Mouse (Mus musculus) limb, embryonic 11.5 days (tissue): ENCODE results near the gene Olfr374. TPM values are rescaled to one million over a fixed set of nuclear protein-coding genes. Genes with fewer than 3 reads are reported as not detected.

Source experiments
- ATAC-seq: fragments of 200-750 bp; cut with Nextera tagmentation; 2 replicates; pipeline ENCODE4 v1.8.0; 2017; ENCODE audit warnings: low read depth; ENCODE audit not compliant: insufficient number of reproducible peaks, low FRiP score, low TSS enrichment
- DNase-seq: peaks from one replicate; pipeline ENCODE4 v3.0.0-alpha.2; 2015; ENCODE audit warnings: low spot score
- H3K27ac ChIP-seq: fragments of 300-500 bp; sonication (generic); replicated peaks from 2 replicates; pipeline ENCODE4 v1.5.1; 2014; ENCODE audit warnings: low read depth, mild to moderate bottlenecking, low read length
- H3K27me3 ChIP-seq: fragments of 300-500 bp; sonication (generic); 2 replicates; pipeline ENCODE4 v1.6.1; 2014; ENCODE audit warnings: mild to moderate bottlenecking, low read length, mixed read lengths; ENCODE audit not compliant: control insufficient read depth, insufficient read depth
- H3K36me3 ChIP-seq: fragments of 300-500 bp; sonication (generic); 2 replicates; pipeline ENCODE4 v1.6.1; 2014; ENCODE audit warnings: mild to moderate bottlenecking, low read length, moderate library complexity, mixed read lengths; ENCODE audit not compliant: control insufficient read depth, insufficient read depth
- H3K4me1 ChIP-seq: fragments of 300-500 bp; sonication (generic); 2 replicates; pipeline ENCODE4 v1.6.1; 2014; ENCODE audit warnings: low read length, mixed read lengths; ENCODE audit not compliant: control insufficient read depth, insufficient read depth
- H3K4me2 ChIP-seq: fragments of 300-500 bp; sonication (generic); 2 replicates; pipeline ENCODE4 v1.6.1; 2014; ENCODE audit warnings: low read depth, mild to moderate bottlenecking, moderate library complexity; ENCODE audit not compliant: severe bottlenecking
- H3K4me3 ChIP-seq: fragments of 300-500 bp; sonication (generic); 2 replicates; pipeline ENCODE4 v1.5.1; 2014; ENCODE audit warnings: low read depth, low read length
- H3K9ac ChIP-seq: fragments of 300-500 bp; sonication (generic); 2 replicates; pipeline ENCODE4 v1.6.1; 2014; ENCODE audit warnings: mild to moderate bottlenecking, low read length
- H3K9me3 ChIP-seq: fragments of 300-500 bp; sonication (generic); 2 replicates; pipeline ENCODE4 v1.6.1; 2016; ENCODE audit warnings: low read length; ENCODE audit not compliant: control insufficient read depth
- WGBS: fragments of 180-500 bp; shearing (Covaris S2); extraction: QIAGEN DNeasy Blood & Tissue Kit; methylation state at CpG from one replicate; pipeline ENCODE4 v1.1.7; 2014; 5-methylcytosine and 5-hydroxymethylcytosine counted together
- polyA plus RNA-seq: library from polyadenylated mRNA; unstranded; fragments of >200 nt; fragmentation: Nextera tagmentation; extraction: Ambion mirVana; gene quantifications from 2 replicates; pipeline ENCODE4 v1.2.1, GENCODE M21; 2014

Olfr374 gene
- polyA plus RNA-seq, 1 experiment from 2014 or later, result not detected

DNA sequence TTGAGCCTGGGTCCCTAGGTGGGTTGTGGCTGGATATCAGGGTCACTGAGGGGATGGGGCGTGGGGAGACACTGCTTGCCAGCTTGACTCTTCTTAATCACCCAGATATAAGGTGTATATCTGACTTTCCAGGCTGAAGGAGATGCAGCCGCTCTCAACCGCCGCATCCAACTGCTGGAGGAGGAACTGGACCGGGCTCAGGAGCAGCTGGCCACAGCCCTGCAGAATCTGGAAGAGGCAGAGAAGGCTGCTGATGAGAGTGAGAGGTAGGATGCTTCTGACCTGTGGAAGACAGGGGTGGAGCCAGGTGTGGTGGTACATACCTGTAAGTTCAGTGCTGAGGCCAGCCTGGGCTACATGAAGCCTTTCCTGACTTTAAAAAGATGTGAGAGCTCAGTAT, 31.6 kb downstream of the Olfr374 start:
- Histone ChIP-seq H3K27ac (no peak overlapping the region), H3K4me3 (no peak overlapping the region), H3K36me3 (peaks cover 20% of the 10 kb centered on the region), H3K9ac (no peak overlapping the region), H3K4me1 (no peaks in the 10 kb centered on the region), H3K27me3 (no peaks in the 10 kb centered on the region), H3K9me3 (no peaks in the 10 kb centered on the region), H3K4me2 (no peak overlapping the region)
- DNase-seq, result no peak
- WGBS, result 97% methylated on average over 5 of the region's 5 CpGs
- ATAC-seq, result no peak

DNA sequence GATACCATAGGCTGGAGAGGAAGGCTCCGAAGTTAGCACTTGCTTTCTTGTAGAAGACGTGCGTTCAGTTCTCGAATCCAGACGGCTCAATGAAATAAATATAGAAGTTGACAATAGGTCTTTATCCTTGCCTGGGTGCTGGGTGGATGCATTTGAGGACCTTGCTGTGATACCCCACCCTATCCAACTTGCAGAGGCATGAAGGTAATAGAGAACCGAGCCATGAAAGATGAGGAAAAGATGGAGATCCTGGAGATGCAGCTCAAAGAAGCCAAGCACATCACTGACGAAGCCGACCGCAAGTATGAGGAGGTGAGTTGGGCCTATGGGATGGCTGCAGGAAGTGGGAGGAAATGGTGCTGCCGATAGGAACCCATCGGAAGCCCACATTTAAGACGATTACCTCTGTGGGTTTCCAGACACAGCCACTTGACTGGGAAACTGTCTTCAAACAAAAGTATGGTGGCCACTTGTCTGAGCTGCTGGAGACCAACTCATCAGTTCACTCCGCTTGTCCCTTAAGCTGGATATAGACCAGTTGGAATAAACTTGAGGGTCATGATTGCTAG, 36.5 kb downstream of the Olfr374 start:
- no peaks in the 10 kb centered on the region for H3K4me1 ChIP-seq
- H3K9me3 ChIP-seq, result no peaks in the 10 kb centered on the region
- ATAC-seq (no peak), DNase-seq (no peak)
- H3K27ac ChIP-seq, result no peak overlapping the region
- 95% methylated on average over 13 of the region's 13 CpGs for WGBS
- no peak overlapping the region for H3K4me2 ChIP-seq
- no peak overlapping the region for H3K4me3 ChIP-seq
- H3K36me3 ChIP-seq, result peaks cover 39% of the 10 kb centered on the region
- H3K9ac ChIP-seq, result no peak overlapping the region
- no peaks in the 10 kb centered on the region for H3K27me3 ChIP-seq

DNA sequence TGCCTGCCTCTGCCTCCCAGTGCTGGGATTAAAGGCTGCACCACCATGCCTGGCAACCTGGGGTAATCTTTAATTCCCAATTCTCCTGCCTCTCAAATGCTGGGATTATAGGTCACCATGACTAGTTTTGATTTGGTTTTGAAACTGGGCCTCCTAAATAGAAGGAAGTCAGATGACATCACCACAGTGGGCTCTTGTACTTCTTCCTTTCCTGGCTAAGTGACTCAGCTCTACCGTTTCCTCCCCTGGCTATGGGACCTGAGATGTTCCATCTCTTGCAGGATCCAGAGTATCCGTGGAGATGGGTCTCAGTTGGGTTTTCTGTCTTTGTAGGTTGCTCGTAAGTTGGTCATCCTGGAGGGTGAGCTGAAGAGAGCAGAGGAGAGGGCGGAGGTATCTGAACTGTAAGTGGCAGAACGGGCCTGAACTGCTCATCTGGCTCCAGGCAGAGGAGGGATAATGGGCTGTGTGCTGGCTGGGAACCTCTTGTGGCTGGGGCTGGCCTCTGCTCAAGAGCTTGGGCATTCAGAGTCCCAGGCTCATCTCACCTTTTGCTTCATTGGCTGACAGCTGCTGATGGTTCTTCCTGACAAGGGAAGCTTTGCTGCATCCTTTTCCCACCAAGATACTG, 37.6 kb downstream of the Olfr374 start:
- H3K4me2 ChIP-seq, result no peak overlapping the region
- no peaks in the 10 kb centered on the region for H3K4me1 ChIP-seq
- no peak overlapping the region for H3K9ac ChIP-seq
- peaks cover 36% of the 10 kb centered on the region for H3K36me3 ChIP-seq
- no peak overlapping the region for H3K4me3 ChIP-seq
- 83% methylated on average over 5 of the region's 5 CpGs for WGBS
- H3K9me3 ChIP-seq, result no peaks in the 10 kb centered on the region
- H3K27ac ChIP-seq, result no peak overlapping the region
- DNase-seq (no peak), ATAC-seq (no peak)
- H3K27me3 ChIP-seq, result no peaks in the 10 kb centered on the region

DNA sequence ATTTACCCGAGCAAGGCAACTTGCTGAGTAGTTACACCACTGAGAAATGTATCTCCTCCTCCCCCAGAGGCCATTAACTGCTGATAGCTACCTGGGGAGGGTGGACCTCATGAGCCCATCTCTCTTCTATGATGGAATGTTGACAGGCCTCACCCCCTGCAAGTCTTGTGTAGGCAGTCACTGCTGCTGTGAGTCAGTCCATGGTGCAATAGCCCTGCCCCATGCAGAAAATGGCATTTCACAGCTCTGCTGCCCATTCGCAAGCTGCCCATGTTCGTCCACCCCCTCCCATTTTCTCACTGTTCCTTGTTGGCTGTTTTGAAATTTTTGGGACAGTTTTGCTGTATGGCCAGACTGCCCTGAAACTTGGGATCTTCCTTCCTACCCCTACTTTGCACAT, 38.7 kb downstream of the Olfr374 start:
- Histone ChIP-seq H3K9me3 (no peaks in the 10 kb centered on the region), H3K27me3 (no peaks in the 10 kb centered on the region), H3K4me3 (no peak overlapping the region), H3K4me1 (no peaks in the 10 kb centered on the region), H3K36me3 (peaks cover 35% of the 10 kb centered on the region), H3K27ac (no peak overlapping the region), H3K4me2 (no peak overlapping the region), H3K9ac (no peak overlapping the region)
- DNase-seq (no peak), ATAC-seq (no peak)
- WGBS, result 85% methylated on average over 3 of the region's 3 CpGs

DNA sequence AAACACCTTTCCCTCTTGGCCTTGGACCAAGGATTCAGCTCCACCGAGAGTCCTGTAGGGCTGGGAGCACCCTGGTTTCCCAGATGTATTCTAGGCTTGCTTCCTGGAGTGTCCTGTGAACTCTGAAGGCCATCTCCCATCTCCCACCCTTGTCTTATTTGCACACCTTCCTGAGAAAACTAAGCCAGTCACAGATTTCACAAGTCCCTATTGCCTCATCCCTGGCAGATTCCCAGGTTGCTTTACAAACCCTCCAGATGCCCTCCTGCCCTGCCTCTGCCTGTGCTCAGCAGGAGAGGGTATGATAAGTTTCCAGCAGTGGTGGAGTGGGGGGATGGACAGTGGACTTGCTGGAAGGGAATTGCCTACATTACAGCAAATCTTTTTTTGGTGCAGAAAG, 39.2 kb downstream of the Olfr374 start:
- Histone ChIP-seq H3K4me2 (no peak overlapping the region), H3K36me3 (peaks cover 37% of the 10 kb centered on the region), H3K27ac (no peak overlapping the region), H3K9me3 (no peaks in the 10 kb centered on the region), H3K4me1 (no peaks in the 10 kb centered on the region), H3K4me3 (no peak overlapping the region), H3K9ac (no peak overlapping the region), H3K27me3 (no peaks in the 10 kb centered on the region)
- ATAC-seq (no peak), DNase-seq (no peak)
- WGBS, result 100% methylated on average over 1 of the region's 1 CpGs

DNA sequence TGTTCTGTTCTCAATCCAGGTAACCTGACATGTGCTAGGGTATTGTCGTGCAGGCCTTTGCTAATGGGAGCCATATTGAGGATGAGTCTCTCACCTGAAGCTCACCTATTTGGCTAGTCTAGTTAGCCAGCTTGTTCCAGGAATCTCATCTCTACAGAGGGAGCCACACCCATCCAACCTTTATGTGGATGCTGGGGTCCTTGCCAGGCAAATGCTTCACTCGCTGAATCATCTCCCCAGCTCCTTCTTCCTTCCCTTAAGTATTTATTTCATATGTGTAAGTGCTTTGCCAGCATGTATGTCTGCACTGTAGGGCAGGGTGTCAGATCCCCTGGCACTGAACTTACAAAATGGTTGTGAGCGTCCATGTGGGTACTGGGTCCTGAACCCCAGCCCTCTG, 39.7 kb downstream of the Olfr374 start:
- DNase-seq, result no peak
- WGBS, result 92% methylated on average over 3 of the region's 3 CpGs
- no peaks in the 10 kb centered on the region for H3K4me1 ChIP-seq
- ATAC-seq, result no peak
- no peak overlapping the region for H3K27ac ChIP-seq
- H3K9me3 ChIP-seq, result no peaks in the 10 kb centered on the region
- no peaks in the 10 kb centered on the region for H3K27me3 ChIP-seq
- H3K4me2 ChIP-seq, result no peak overlapping the region
- no peak overlapping the region for H3K4me3 ChIP-seq
- H3K36me3 ChIP-seq, result peaks cover 39% of the 10 kb centered on the region
- H3K9ac ChIP-seq, result no peak overlapping the region

DNA sequence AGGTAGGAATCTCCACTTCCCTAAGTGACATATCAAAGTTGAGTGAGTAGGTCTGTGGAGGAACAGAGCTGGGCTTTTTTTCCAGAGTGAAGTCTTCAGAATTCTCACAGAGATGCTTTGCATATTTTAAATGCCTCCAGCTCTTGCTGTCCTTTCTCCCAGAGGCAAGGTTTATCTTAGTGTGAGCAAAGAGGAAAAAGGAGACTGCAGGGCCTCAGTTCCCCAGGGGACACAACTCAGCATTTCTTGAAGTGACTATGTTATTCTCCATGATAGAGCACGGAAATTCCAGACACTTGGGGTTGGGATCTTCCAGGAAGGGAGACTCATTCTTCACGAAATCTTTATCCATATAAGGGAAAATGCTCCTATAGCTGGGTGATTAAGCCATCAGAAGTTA, 40.4 kb downstream of the Olfr374 start:
- Histone ChIP-seq H3K27ac (no peak overlapping the region), H3K4me2 (no peak overlapping the region), H3K27me3 (no peaks in the 10 kb centered on the region), H3K9ac (no peak overlapping the region), H3K9me3 (no peaks in the 10 kb centered on the region), H3K36me3 (peaks cover 37% of the 10 kb centered on the region), H3K4me3 (no peak overlapping the region), H3K4me1 (no peaks in the 10 kb centered on the region)
- ATAC-seq (no peak), DNase-seq (no peak)
- 90% methylated on average over 2 of the region's 2 CpGs for WGBS

DNA sequence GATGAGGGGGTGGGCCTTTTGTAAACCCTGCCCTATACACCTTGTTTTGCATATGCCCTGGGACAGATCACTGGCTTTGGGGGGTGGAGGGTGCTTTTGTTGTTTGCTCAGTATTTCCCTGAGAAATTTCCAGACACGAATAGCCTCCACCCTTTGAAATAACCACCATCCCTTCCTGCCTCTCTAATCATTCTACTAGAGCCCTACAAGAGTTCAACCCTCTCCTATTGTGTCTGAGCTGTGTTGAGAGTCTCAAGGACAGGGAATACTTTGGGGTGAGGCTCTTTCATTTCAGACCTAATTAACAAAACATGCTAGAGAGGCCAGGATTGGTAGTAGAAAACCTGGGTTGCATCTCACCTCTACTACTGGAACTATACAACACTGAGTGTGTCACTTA, 42.2 kb downstream of the Olfr374 start:
- H3K4me3 ChIP-seq, result no peak overlapping the region
- no peaks in the 10 kb centered on the region for H3K4me1 ChIP-seq
- no peak overlapping the region for H3K4me2 ChIP-seq
- DNase-seq, result no peak
- WGBS, result 96% methylated on average over 1 of the region's 1 CpGs
- H3K27ac ChIP-seq, result no peak overlapping the region
- no peak for ATAC-seq
- H3K9ac ChIP-seq, result no peak overlapping the region
- no peaks in the 10 kb centered on the region for H3K9me3 ChIP-seq
- H3K36me3 ChIP-seq, result peaks cover 34% of the 10 kb centered on the region
- no peaks in the 10 kb centered on the region for H3K27me3 ChIP-seq
